Mouse (Mus musculus): ENCODE data around the gene Ptpn18. TPM values are rescaled to one million over a fixed set of nuclear protein-coding genes. Genes with fewer than 3 reads are reported as not detected.
A peak's percentile ranks its signal among the peaks of the same experiment; 100 is the strongest.

Ptpn18 gene
- polyA plus RNA-seq, 1 experiment from 2014 or later = 18.2 TPM

- Histone ChIP-seq H3K4me2 (no peak overlapping the region), H3K36me3 (no peaks in the 10 kb centered on the region), H3K9ac (no peak overlapping the region), H3K27me3 (no peaks in the 10 kb centered on the region), H3K27ac (no peak overlapping the region), H3K4me1 (no peaks in the 10 kb centered on the region), H3K4me3 (replicated peaks) (no peak overlapping the region), H3K9me3 (replicated peaks) (no peaks in the 10 kb centered on the region)
- 84% methylated on average over 3 of the region's 3 CpGs for WGBS
- no peak for ATAC-seq (replicated peaks; ENCODE audit: low FRiP score)
Measured at GRCm38 (mm10) chr1:34523647-34524046, 64.1 kb downstream of the Ptpn18 start.

Small RNAs within 50 kb of the gene (microRNA-seq; reads per million reads assigned to microRNA genes)
- 2.7 reads per million, percentile 13 among the genes with 10 or more reads in this experiment for gene Mir5103

Other genes starting within 250 kb of the Ptpn18 start
- gene Ccdc115, start 20.1 kb upstream of the Ptpn18 start, polyA plus RNA-seq (2015; fragmentation: Nextera tagmentation; extraction: Ambion mirVana) = 52.2 and 53.1 TPM in 2 replicates
- gene Imp4, start 19.9 kb upstream of the Ptpn18 start, polyA plus RNA-seq (2015; fragmentation: Nextera tagmentation; extraction: Ambion mirVana) = 88.7 and 94.9 TPM in 2 replicates
- not detected in 2 replicates for gene Prss39, start 38.6 kb downstream of the Ptpn18 start, polyA plus RNA-seq (2015; fragmentation: Nextera tagmentation; extraction: Ambion mirVana)
- gene Cfc1, start 75.9 kb downstream of the Ptpn18 start, polyA plus RNA-seq (2015; fragmentation: Nextera tagmentation; extraction: Ambion mirVana) = not detected in 2 replicates
- not detected in 2 replicates for gene Prss40, start 101.2 kb downstream of the Ptpn18 start, polyA plus RNA-seq (2015; fragmentation: Nextera tagmentation; extraction: Ambion mirVana)
- 0.17 and 0.26 TPM in 2 replicates for gene Amer3, start 119.9 kb downstream of the Ptpn18 start, polyA plus RNA-seq (2015; fragmentation: Nextera tagmentation; extraction: Ambion mirVana)

Data from kidney, embryonic 15.5 days (tissue).